Mouse (Mus musculus) forebrain, embryonic 13.5 days (tissue): Measurements from ENCODE around the gene 4930502E18Rik. TPM values are rescaled to one million over a fixed set of nuclear protein-coding genes. Genes with fewer than 3 reads are reported as not detected.
"Not testable (repeated sequence)": the region's sequence is repeated elsewhere in the genome, so short reads cannot be mapped to it uniquely, and the experiment has no call there.

ENCODE experiments used
- ATAC-seq: fragments of 200-750 bp; cut with Nextera tagmentation; 2 replicates; pipeline ENCODE4 v1.8.0; 2017
- H3K27ac ChIP-seq: fragments of 300-500 bp; sonication (generic); 2 replicates; pipeline ENCODE4 v1.5.1; 2015; ENCODE audit warnings: inconsistent platforms, mild to moderate bottlenecking, moderate library complexity
- H3K27me3 ChIP-seq: fragments of 300-500 bp; sonication (generic); 2 replicates; pipeline ENCODE4 v1.6.1; 2015; ENCODE audit warnings: mild to moderate bottlenecking, inconsistent platforms
- H3K36me3 ChIP-seq: fragments of 300-500 bp; sonication (generic); 2 replicates; pipeline ENCODE4 v1.6.1; 2015; ENCODE audit warnings: mild to moderate bottlenecking, inconsistent platforms; ENCODE audit not compliant: poor library complexity, severe bottlenecking
- H3K4me1 ChIP-seq: fragments of 300-500 bp; sonication (generic); 2 replicates; pipeline ENCODE4 v1.6.1; 2015; ENCODE audit warnings: inconsistent platforms
- H3K4me2 ChIP-seq: fragments of 300-500 bp; sonication (generic); 2 replicates; pipeline ENCODE4 v1.6.1; 2015; ENCODE audit warnings: inconsistent platforms, mild to moderate bottlenecking, moderate library complexity
- H3K4me3 ChIP-seq: fragments of 300-500 bp; sonication (generic); 2 replicates; pipeline ENCODE4 v1.5.1; 2015; ENCODE audit warnings: mild to moderate bottlenecking, inconsistent platforms
- H3K9ac ChIP-seq: fragments of 300-500 bp; sonication (generic); 2 replicates; pipeline ENCODE4 v1.6.1; 2015; ENCODE audit warnings: mild to moderate bottlenecking, inconsistent platforms
- H3K9me3 ChIP-seq: fragments of 300-500 bp; sonication (generic); replicated peaks from 2 replicates; pipeline ENCODE4 v1.6.1; 2016; ENCODE audit warnings: inconsistent platforms
- WGBS: fragments of 180-500 bp; shearing (Covaris S2); methylation state at CpG from one replicate; pipeline ENCODE4 v1.1.7; 2015; 5-methylcytosine and 5-hydroxymethylcytosine counted together
- polyA plus RNA-seq: library from polyadenylated mRNA; unstranded; fragments of >200 nt; fragmentation: Nextera tagmentation; extraction: Ambion mirVana; gene quantifications from 2 replicates; pipeline ENCODE4 v1.2.1, GENCODE M21; 2015

Gene 4930502E18Rik
- polyA plus RNA-seq, result 0.24 TPM in 1 of 2 replicates, not detected in the other

DNA sequence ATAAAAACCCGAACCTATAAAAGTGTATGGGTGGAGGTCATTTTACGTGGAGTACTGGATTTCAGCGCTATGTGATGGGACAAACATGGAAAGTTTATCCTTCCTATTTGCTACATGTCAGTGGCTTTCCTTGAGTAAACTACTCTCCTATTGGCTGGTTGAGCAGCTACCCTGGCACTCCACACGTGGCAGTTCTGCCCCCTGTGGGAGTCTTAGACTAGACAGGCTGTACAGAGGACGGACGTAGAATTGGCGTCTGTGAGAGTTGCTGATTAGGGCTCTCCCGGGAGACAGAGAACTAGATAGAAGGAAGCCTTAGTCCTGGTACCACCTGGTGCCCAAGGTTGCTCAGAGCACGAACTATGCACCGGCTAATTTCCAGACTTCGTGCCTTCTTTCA lies at the start of gene 4930502E18Rik:
TSS of gene 4930502E18Rik (plus strand) at position 231 of the 400 bp plus-strand sequence.
- ATAC-seq, result no peak
- Histone ChIP-seq H3K36me3 (no peaks in the 10 kb centered on the region), H3K4me2 (no peak within 1 kb of the TSS), H3K4me1 (no peaks in the 10 kb centered on the region), H3K9me3 (no peaks in the 10 kb centered on the region), H3K4me3 (no peak within 1 kb of the TSS), H3K27ac (no peak within 1 kb of the TSS), H3K9ac (no peak within 1 kb of the TSS), H3K27me3 (no peaks in the 10 kb centered on the region)
- WGBS, result 84% methylated on average over 11 of the region's 11 CpGs

DNA sequence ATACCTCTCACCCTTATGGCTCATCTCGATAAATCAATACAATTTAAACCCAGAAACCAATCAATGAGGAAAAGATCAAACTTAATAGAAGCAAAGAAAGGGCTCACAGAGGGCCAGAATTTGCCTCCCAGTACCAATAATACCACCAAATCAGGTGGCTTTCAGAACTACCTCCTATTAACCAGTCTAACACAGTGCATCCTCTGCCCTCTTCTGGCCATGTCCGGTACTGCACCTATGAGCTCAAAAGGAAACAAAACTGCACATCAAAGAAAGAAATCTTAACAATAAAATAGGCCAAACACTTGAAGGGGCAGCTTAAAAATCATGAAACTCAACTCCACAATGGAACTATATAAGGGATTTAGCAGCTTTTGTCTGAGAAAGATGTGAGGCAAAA lies 47.7 kb upstream of the 4930502E18Rik start:
- not testable (repeated sequence) for H3K9ac ChIP-seq

DNA sequence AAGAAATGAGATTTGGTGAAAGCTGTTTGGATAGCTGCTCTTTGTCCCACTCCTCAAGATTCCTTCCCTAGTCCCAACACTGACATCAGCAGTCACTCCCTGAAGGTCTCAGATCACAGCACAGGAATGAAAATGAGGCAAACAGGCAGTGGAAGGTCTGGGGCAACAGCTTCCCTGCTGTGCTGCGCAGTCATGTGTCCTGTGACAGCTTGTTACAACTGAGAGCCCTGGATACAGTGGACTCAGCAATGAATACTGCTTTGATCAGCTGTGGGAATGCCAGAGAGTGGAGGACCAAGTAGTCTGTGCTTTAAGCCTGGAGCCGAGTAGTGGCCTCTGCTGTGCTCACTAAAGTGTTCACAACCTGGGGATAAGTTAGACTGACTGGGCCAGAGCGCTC lies 42.0 kb upstream of the 4930502E18Rik start:
- H3K4me2 ChIP-seq, H3K27me3 ChIP-seq, H3K9me3 ChIP-seq, H3K27ac ChIP-seq, ATAC-seq, H3K9ac ChIP-seq, H3K4me3 ChIP-seq, H3K36me3 ChIP-seq, H3K4me1 ChIP-seq: not testable (repeated sequence)
- 57% methylated on average over 3 of the region's 3 CpGs for WGBS

More for the DNA sequence above, 47.7 kb upstream of the 4930502E18Rik start:
- H3K9me3 ChIP-seq, H3K4me3 ChIP-seq, H3K27me3 ChIP-seq, H3K4me2 ChIP-seq, H3K27ac ChIP-seq, H3K4me1 ChIP-seq, H3K36me3 ChIP-seq: not testable (repeated sequence)
- peak; percentile 65; the same call in 1 of the 2 replicates for ATAC-seq
- WGBS, result 48% methylated on average over 2 of the region's 2 CpGs

DNA sequence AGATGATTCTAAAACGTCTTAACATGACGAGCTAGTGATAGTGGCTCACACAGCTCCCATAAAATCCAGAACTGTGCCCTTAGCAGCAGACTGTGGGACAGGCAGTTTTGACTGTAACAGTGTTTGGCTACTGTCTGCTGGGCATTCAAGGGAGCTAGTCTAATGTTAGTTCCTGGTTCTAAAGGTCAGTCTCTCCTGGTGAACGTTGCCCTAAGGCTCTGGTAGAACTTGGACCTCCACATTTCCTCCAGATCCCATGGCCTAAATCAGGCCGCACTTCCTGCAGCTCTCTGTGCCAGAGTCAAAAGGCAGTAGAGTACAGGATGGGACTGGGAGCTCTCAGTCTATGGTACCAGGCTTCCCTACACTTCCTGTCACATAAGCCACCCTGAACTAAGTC lies 40.0 kb upstream of the 4930502E18Rik start:
- not testable (repeated sequence) for H3K4me1 ChIP-seq, H3K4me2 ChIP-seq, ATAC-seq, H3K4me3 ChIP-seq, H3K36me3 ChIP-seq, H3K9me3 ChIP-seq, H3K27me3 ChIP-seq, H3K9ac ChIP-seq, H3K27ac ChIP-seq
- 65% methylated on average over 2 of the region's 4 CpGs for WGBS

DNA sequence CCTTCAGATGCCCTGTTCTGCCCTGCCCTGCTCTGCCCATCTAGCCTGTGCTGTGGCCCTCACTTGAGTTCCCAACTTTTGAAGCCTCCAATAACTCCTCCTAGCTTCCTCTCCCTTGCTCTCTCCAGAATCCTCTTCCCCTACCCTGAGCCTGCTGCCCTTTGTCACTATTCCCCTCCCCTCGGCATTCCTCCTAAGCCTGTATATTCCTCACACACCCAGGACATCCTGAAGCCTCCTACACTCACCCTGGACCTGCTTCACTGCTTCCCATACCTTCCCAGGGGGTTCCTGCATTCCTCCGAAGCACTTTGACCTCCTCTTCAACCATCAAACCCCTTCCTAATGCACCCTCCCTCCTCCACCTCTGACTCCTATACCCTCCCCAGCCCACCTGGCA lies 32.6 kb upstream of the 4930502E18Rik start:
- WGBS, result 70% methylated on average over 2 of the region's 2 CpGs
- Histone ChIP-seq H3K4me1 (no peaks in the 10 kb centered on the region), H3K4me3 (no peak overlapping the region), H3K27ac (no peak overlapping the region), H3K9ac (no peak overlapping the region), H3K36me3 (no peaks in the 10 kb centered on the region), H3K9me3 (no peaks in the 10 kb centered on the region), H3K27me3 (no peaks in the 10 kb centered on the region), H3K4me2 (no peak overlapping the region)
- ATAC-seq, result no peak

DNA sequence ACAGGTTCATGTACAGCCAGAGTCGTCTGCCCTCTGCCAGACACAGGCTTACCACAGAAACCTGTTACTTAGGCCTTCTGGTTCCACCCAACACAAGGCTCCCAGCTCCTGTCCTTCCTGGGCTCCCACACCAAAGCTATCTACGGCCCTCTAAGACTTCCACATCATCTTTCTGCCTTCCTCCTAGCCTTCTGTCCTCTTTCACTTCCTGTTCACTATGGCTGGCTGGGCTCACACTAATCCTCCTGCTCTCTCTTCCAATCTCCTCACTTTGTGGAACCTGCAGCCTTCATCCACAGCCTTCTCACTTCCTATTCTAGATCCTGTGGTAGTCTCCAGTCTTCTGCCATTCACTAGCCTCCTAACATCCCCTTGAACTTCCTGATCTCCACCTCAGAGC lies 31.5 kb upstream of the 4930502E18Rik start:
- H3K9me3 ChIP-seq, result no peaks in the 10 kb centered on the region
- no peaks in the 10 kb centered on the region for H3K4me1 ChIP-seq
- no peak overlapping the region for H3K4me3 ChIP-seq
- WGBS, result 85% methylated on average over 2 of the region's 2 CpGs
- H3K4me2 ChIP-seq, result no peak overlapping the region
- no peak overlapping the region for H3K27ac ChIP-seq
- H3K9ac ChIP-seq, result no peak overlapping the region
- no peak for ATAC-seq
- no peaks in the 10 kb centered on the region for H3K36me3 ChIP-seq
- no peaks in the 10 kb centered on the region for H3K27me3 ChIP-seq

DNA sequence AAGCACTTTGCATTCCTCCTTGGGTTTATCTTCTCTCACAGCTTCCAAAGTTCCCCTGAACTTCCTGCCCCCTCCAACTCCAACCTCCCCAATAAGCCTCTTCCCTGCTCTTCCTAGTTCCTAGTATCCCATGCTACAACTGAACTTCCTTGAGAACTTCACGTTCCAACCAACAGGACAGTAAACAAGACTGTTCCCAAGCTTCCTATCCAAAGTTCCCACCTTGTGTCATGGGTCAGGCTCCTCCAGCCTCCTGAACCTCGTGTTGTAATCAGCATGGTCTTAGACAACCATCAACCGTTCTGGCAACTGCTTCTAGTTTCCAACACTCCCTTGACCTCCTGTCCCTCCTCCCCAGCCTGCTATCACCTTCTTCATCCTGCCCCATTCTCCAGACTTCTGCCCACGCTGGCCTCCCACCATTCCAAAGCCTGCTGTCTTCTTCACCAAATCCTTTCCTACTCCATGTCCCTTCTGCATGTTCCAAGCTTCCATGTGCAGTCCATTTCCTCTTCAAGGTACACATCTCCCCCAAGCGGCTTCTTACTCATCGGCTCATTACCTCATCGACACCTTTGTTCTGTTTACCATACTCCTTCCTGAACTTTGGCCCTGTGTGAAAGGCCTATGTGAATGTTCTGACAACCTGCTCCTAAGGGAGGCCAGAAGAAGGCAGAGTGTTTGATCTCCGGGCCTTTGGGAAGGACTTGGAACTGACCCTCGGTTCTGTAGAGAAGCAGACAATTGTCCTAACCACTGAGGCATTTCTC lies 30.4 kb upstream of the 4930502E18Rik start:
- no peak for ATAC-seq
- Histone ChIP-seq H3K9ac (no peak overlapping the region), H3K9me3 (no peaks in the 10 kb centered on the region), H3K36me3 (no peaks in the 10 kb centered on the region), H3K27ac (no peak overlapping the region), H3K4me1 (no peaks in the 10 kb centered on the region), H3K4me2 (no peak overlapping the region), H3K4me3 (no peak overlapping the region), H3K27me3 (no peaks in the 10 kb centered on the region)
- 84% methylated on average over 9 of the region's 9 CpGs for WGBS

DNA sequence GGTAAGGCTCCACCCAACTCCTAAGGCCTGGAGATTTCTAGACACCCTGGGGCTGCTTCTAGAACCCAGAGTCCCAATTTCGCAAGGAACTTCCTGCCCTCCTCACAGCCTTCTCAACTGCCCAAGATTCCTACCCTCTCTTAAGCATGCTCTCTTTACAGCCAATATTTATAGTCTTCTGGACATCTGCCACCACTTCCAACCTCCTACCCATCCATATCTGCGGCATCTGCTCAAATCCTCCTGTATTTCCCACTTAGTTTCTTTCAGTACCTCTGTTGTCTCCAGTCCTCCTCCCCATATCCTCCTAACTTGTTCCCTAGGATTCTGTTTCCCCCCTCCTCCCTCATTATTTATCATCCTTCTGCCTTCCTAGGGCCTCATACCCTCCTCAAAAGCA lies 25.4 kb upstream of the 4930502E18Rik start:
- H3K9ac ChIP-seq, result no peak overlapping the region
- no peak overlapping the region for H3K4me3 ChIP-seq
- H3K4me1 ChIP-seq, result no peaks in the 10 kb centered on the region
- 92% methylated on average over 2 of the region's 2 CpGs for WGBS
- H3K27me3 ChIP-seq, result no peaks in the 10 kb centered on the region
- no peaks in the 10 kb centered on the region for H3K36me3 ChIP-seq
- no peaks in the 10 kb centered on the region for H3K9me3 ChIP-seq
- H3K27ac ChIP-seq, result no peak overlapping the region
- H3K4me2 ChIP-seq, result no peak overlapping the region
- ATAC-seq, result no peak

DNA sequence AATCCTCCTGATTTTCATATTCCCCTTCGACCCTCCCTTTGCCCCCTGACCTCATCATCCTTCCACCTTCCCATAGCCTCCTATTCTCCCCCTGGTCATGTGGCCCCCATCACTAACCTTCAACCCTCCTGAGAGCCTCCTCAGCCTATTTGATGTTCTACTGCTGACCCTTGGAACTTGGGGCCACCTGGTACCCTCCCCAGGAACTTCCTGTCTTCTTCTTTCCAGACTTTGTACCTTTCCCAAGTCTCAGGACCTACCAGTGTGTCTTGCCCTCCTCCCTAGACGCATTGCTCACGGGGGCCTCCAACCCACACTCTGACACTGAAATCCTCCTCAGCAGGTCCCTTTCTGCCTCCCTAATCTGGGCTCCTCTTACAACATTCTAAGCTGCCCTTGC lies 22.0 kb upstream of the 4930502E18Rik start:
- Histone ChIP-seq H3K4me2 (no peak overlapping the region), H3K27ac (no peak overlapping the region), H3K4me1 (no peaks in the 10 kb centered on the region), H3K36me3 (no peaks in the 10 kb centered on the region), H3K4me3 (no peak overlapping the region), H3K9ac (no peak overlapping the region), H3K9me3 (no peaks in the 10 kb centered on the region; the same call in 1 of the 2 replicates), H3K27me3 (no peaks in the 10 kb centered on the region)
- ATAC-seq, result no peak
- 79% methylated on average over 3 of the region's 3 CpGs for WGBS

DNA sequence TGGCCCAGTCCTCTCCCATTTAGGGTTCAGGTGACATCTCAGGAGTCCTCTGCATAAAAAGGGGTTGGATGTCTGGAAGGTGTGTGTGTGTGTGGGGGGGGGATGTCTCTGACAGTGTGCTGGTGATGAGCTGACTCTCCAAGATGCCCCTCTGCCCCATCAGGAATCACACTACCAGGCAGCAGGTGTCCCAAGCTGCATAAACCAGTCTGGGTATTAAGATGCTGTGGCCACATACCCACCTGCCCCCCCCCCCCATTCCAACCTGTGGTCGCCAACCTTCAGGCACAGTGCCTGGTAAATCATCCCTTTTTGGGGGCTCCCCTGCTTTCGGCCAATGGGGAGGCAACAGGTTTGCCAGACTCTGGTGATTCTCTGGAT lies 8.7 kb upstream of the 4930502E18Rik start:
- Histone ChIP-seq H3K4me2 (peak overlapping the region; percentile 60), H3K27me3 (no peaks in the 10 kb centered on the region), H3K4me1 (no peaks in the 10 kb centered on the region), H3K9me3 (no peaks in the 10 kb centered on the region), H3K36me3 (no peaks in the 10 kb centered on the region), H3K27ac (no peak overlapping the region), H3K4me3 (peak overlapping the region; percentile 34), H3K9ac (peak overlapping the region; percentile 52)
- WGBS, result no CpG with 5 or more reads among the region's 2 CpGs
- ATAC-seq, result no peak; the same call in 1 of the 2 replicates

DNA sequence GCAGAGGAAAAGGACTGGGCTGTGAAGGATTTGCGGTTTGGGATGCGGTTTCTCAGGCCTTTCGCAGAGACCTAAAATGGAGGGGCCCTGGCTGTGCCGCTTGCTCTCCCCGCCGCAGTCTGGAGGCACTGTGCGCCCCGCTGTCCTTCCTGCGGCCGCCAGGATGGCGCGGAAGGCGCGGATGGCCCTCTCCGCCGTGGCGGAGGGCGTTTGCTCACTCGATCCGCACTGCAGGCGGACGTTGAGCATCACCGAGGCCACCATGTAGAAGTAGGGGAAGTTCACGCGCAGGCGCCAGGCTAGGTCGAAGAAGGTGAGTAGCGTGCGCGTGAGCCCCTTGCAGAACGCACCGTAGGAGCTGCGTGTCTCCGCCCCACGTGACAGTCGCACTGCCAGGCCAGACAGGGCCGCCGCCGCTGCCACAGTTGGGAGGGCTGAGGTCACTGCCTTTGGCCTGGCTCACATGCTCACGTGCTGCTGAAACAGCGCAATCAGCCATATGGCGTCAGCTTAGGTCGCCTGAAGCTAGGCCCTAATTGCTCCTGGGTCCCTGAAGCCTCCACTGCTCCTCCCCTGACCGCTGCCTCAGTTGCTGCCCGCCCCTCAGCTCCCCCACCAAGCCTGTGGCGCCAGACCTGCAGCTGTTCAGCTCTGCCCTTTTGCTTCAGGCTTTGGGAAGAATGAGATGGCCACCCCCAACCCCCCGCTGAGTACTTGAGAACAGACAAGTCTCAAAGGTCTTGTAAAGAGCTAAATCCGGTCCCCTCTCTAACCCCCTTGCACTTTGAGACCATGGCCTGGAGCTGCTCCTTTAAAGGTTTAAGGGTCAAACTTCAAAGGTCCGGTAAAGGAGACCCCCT lies 8.1 kb upstream of the 4930502E18Rik start:
- 16% methylated on average over 47 of the region's 49 CpGs for WGBS
- peak overlapping the region; percentile 60 for H3K4me2 ChIP-seq
- ATAC-seq, result peak; percentile 90
- peak overlapping the region; percentile 34 for H3K4me3 ChIP-seq
- no peaks in the 10 kb centered on the region for H3K4me1 ChIP-seq
- H3K36me3 ChIP-seq, result no peaks in the 10 kb centered on the region
- no peak overlapping the region for H3K27ac ChIP-seq
- H3K9ac ChIP-seq, result peak overlapping the region; percentile 52
- no peaks in the 10 kb centered on the region for H3K9me3 ChIP-seq
- no peaks in the 10 kb centered on the region for H3K27me3 ChIP-seq

DNA sequence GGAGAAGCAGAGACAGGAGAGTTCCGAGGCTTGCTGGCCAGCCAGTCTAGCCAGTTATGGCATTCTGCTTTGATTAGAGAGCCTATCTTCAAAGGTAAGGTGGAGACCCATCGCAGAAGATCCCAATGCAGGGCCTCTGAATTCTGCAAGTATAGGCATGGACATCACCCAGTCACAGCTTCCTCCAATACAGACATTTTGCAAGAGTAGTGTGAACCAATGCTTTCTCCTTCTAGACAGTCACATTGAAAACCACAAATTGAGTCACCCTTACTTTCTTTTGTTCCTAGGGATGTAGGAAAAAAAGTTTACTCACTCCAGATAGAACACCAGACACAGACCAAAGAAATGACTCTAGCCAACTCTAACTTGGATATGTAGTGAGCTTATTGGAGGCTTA lies 4.3 kb downstream of the 4930502E18Rik start:
- H3K9me3 ChIP-seq, result no peaks in the 10 kb centered on the region
- H3K36me3 ChIP-seq, result no peaks in the 10 kb centered on the region
- H3K4me2 ChIP-seq, result no peak overlapping the region
- no peaks in the 10 kb centered on the region for H3K4me1 ChIP-seq
- 86% methylated on average over 2 of the region's 2 CpGs for WGBS
- no peak overlapping the region for H3K4me3 ChIP-seq
- ATAC-seq, result no peak
- H3K9ac ChIP-seq, result no peak overlapping the region
- H3K27ac ChIP-seq, result no peak overlapping the region
- H3K27me3 ChIP-seq, result no peaks in the 10 kb centered on the region
